13 mouse cellular contexts compared by ENCODE assay signal in genomic region chr10:60289216-60289615, GRCm38 (mm10). TPM values are rescaled to one million over a fixed set of nuclear protein-coding genes. Genes with fewer than 3 reads are reported as not detected.
DNase-seq lines count a peak whose midpoint lies in the region; ATAC-seq and TF ChIP-seq lines count a peak whose summit lies in the region.
"Had no signal": no experiment of that assay in that cellular context is flagged by ENCODE, and none has a peak within 500 bp of the region (broad histone marks: within the 10 kb centered on the region; RNA-seq: fewer than 3 reads in every experiment).

No protein-coding gene starts in this region.

- TF ChIP-seq EP300 in liver, embryonic 14.5 days (IDR thresholded peaks at IDR 0.05; ENCODE audit: low read depth), result no peak

- H3K9ac ChIP-seq in heart, embryonic 16.5 days (ENCODE audit: low read length), result no peak overlapping the region
- no peak overlapping the region for H3K9ac ChIP-seq in liver, embryonic 14.5 days (replicated peaks)
- H3K9ac ChIP-seq in midbrain, embryonic 15.5 days, result no peak overlapping the region
- H3K9ac ChIP-seq: forebrain, postnatal 0 days; limb, embryonic 13.5 days had no signal

- H3K4me3 ChIP-seq in heart, embryonic 16.5 days (ENCODE audit: low read length), result no peak overlapping the region
- no peak overlapping the region for H3K4me3 ChIP-seq in G1E (ENCODE audit: low read depth, low read length)
- H3K4me3 ChIP-seq in liver, embryonic 14.5 days (ENCODE audit: insufficient read depth in 1 of 2, low read depth in 2 of 2, low read length in 2 of 2), result no peak overlapping the region
- H3K4me3 ChIP-seq in midbrain, embryonic 15.5 days, result no peak overlapping the region
- H3K4me3 ChIP-seq: limb, embryonic 13.5 days; myocyte had no signal

- H3K4me1 ChIP-seq in heart, embryonic 16.5 days (ENCODE audit: control insufficient read depth, insufficient read depth, low read length), result peaks cover 47% of the 10 kb centered on the region
- H3K4me1 ChIP-seq in G1E (ENCODE audit: insufficient read depth, low read depth, low read length), result peaks cover 54% of the 10 kb centered on the region
- peaks cover 24 to 40% of the 10 kb centered on the region in 2 experiments for H3K4me1 ChIP-seq in liver, embryonic 14.5 days (replicated peaks; ENCODE audit: control insufficient read depth in 2 of 2, insufficient read depth in 2 of 2, low read length in 1 of 2)
- peaks cover 58% of the 10 kb centered on the region for H3K4me1 ChIP-seq in midbrain, embryonic 15.5 days

- H3K27ac ChIP-seq in heart, embryonic 16.5 days (ENCODE audit: low read length), result 0 out of 2 replicates have a peak overlapping the region, but pooled peaks have one; percentile 13
- H3K27ac ChIP-seq in liver, embryonic 14.5 days, result no peak overlapping the region
- no peak overlapping the region for H3K27ac ChIP-seq in midbrain, embryonic 15.5 days
- H3K27ac ChIP-seq: limb, embryonic 13.5 days had no signal

- intact Hi-C loops in heart, postnatal 25 days (cut with DNase I), result no loop called here
- intact Hi-C loops in left cerebral cortex, postnatal 14 days (cut with DNase I), result no loop called here

- DNase-seq in heart, postnatal 25 days (ENCODE audit: low spot score), result no peak
- DNase-seq in G1E (ENCODE audit: low spot score), result peak; percentile 30
- peak in 2 of 3 experiments; percentile 17 to 22 for DNase-seq in liver, embryonic 14.5 days (ENCODE audit: low read depth in 3 of 3, low spot score in 3 of 3)
- peak; percentile 54 for DNase-seq in naive thymus-derived CD4-positive, alpha-beta T cell, adult 2 months (ENCODE audit: low read depth)
- no peak for DNase-seq in left cerebral cortex, postnatal 14 days (ENCODE audit: low spot score in 2 of 2)
- DNase-seq in left cerebral cortex, adult 8-10 months (ENCODE audit: low spot score in 2 of 2), result no peak
- DNase-seq: forebrain, postnatal 0 days; heart, adult 11 months had no signal

- H3K4me2 ChIP-seq in heart, embryonic 16.5 days (ENCODE audit: low read depth, low read length), result no peak overlapping the region
- no peak overlapping the region; the same call in 1 of the 2 replicates for H3K4me2 ChIP-seq in liver, embryonic 14.5 days (ENCODE audit: low read depth)
- no peak overlapping the region for H3K4me2 ChIP-seq in midbrain, embryonic 15.5 days
- H3K4me2 ChIP-seq: limb, embryonic 13.5 days had no signal

- WGBS in heart, embryonic 16.5 days, result 66% methylated on average over 8 of the region's 8 CpGs
- WGBS in liver, embryonic 14.5 days (ENCODE audit: insufficient replicate concordance), result 22% methylated on average over 8 of the region's 8 CpGs
- 84% methylated on average over 8 of the region's 8 CpGs for WGBS in midbrain, embryonic 15.5 days

- H3K27me3 ChIP-seq in heart, embryonic 16.5 days (ENCODE audit: control insufficient read depth, insufficient read depth, low read length), result no peaks in the 10 kb centered on the region
- H3K27me3 ChIP-seq in G1E (ENCODE audit: insufficient read depth, low read length), result no peaks in the 10 kb centered on the region
- H3K27me3 ChIP-seq in liver, embryonic 14.5 days (ENCODE audit: control insufficient read depth, insufficient read depth, low read length), result no peaks in the 10 kb centered on the region
- H3K27me3 ChIP-seq in midbrain, embryonic 15.5 days (replicated peaks), result no peaks in the 10 kb centered on the region
- H3K27me3 ChIP-seq: limb, embryonic 13.5 days had no signal

- H3K36me3 ChIP-seq in heart, embryonic 16.5 days (ENCODE audit: control insufficient read depth, insufficient read depth), result peaks cover 16% of the 10 kb centered on the region
- peaks cover 63% of the 10 kb centered on the region for H3K36me3 ChIP-seq in G1E (replicated peaks)
- peaks cover 8% of the 10 kb centered on the region for H3K36me3 ChIP-seq in liver, embryonic 14.5 days (replicated peaks; ENCODE audit: control insufficient read depth, insufficient read depth, low read depth)
- H3K36me3 ChIP-seq in midbrain, embryonic 15.5 days (replicated peaks), result peaks cover 6% of the 10 kb centered on the region; the same call in 1 of the 2 replicates

- no peak for ATAC-seq in heart, embryonic 16.5 days (replicated peaks; ENCODE audit: extremely low read depth, insufficient read depth, low FRiP score)
- ATAC-seq in G1E (ENCODE audit: extremely low read depth, insufficient number of reproducible peaks, low FRiP score, poor library complexity, severe bottlenecking), result peak; percentile 52; the same call in 1 of the 2 replicates
- no peak for ATAC-seq in liver, embryonic 14.5 days (ENCODE audit: insufficient read depth)
- ATAC-seq in midbrain, embryonic 15.5 days (replicated peaks), result no peak
- ATAC-seq: forebrain, postnatal 0 days; hindbrain, embryonic 16.5 days had no signal

- TF ChIP-seq CTCF in G1E (IDR thresholded peaks at IDR 0.05; ENCODE audit: low read depth, low read length), result no peak
- TF ChIP-seq CTCF in liver, embryonic 14.5 days (IDR thresholded peaks at IDR 0.05; ENCODE audit: low read depth), result no peak

- H3K9me3 ChIP-seq in heart, embryonic 16.5 days (replicated peaks; ENCODE audit: control insufficient read depth, low read length), result no peaks in the 10 kb centered on the region
- H3K9me3 ChIP-seq in G1E (replicated peaks), result no peaks in the 10 kb centered on the region
- no peaks in the 10 kb centered on the region for H3K9me3 ChIP-seq in liver, embryonic 14.5 days (ENCODE audit: control insufficient read depth, low read length)
- no peaks in the 10 kb centered on the region for H3K9me3 ChIP-seq in midbrain, embryonic 15.5 days
- H3K9me3 ChIP-seq: limb, embryonic 13.5 days had no signal

RNA-seq across cellular contexts. Expression of gene Psap, which starts 11.8 kb away (rescaled TPM):
- polyA plus RNA-seq in heart, embryonic 16.5 days (2015; fragmentation: Nextera tagmentation; extraction: Ambion mirVana), result 130 and 143 TPM in 2 replicates
- total RNA-seq in heart, postnatal 25 days (2021), result 1,000 to 10,000 TPM in 1 of 2 experiments, 100 to 1,000 TPM in 1; 984 to 1,036 TPM
- total RNA-seq in G1E (2014; fragmentation: Nextera tagmentation) (55.7 and 74.8 TPM in 2 replicates), G1E (2017) (100 and 103 TPM in 2 replicates)
- polyA plus RNA-seq in G1E (2012), result 32.9 and 35.8 TPM in 2 replicates
- polyA plus RNA-seq in liver, embryonic 14.5 days (2012; rRNA removed), result 146 and 172 TPM in 2 replicates
- 45.6 and 46.0 TPM in 2 replicates for polyA plus RNA-seq in liver, embryonic 14.5 days (2014; fragmentation: Nextera tagmentation; extraction: Ambion mirVana)
- 169 and 192 TPM in 2 replicates for polyA plus RNA-seq in midbrain, embryonic 15.5 days (2015; fragmentation: Nextera tagmentation; extraction: Ambion mirVana)
- 1,000 to 10,000 TPM; 1,462 to 1,465 TPM for total RNA-seq in left cerebral cortex, postnatal 14 days (2021)
- total RNA-seq in left cerebral cortex, adult 8-10 months (2022), result 1,000 to 10,000 TPM; 1,605 to 1,722 (median 1,654) TPM

RNA-seq across cellular contexts. Expression of gene Vsir, which starts 57.4 kb away (rescaled TPM):
- 3.3 and 4.0 TPM in 2 replicates for polyA plus RNA-seq in heart, embryonic 16.5 days (2015; fragmentation: Nextera tagmentation; extraction: Ambion mirVana)
- total RNA-seq in heart, postnatal 25 days (2021), result 10 to 100 TPM; 20.2 to 23.5 TPM
- total RNA-seq in G1E (2014; fragmentation: Nextera tagmentation) (3.9 TPM in 1 of 2 replicates, not detected in the other), G1E (2017) (0.11 and 0.12 TPM in 2 replicates)
- polyA plus RNA-seq in G1E (2012), result 0.02 and 0.21 TPM in 2 replicates
- 6.9 and 8.8 TPM in 2 replicates for polyA plus RNA-seq in liver, embryonic 14.5 days (2012; rRNA removed)
- 6.2 and 6.6 TPM in 2 replicates for polyA plus RNA-seq in liver, embryonic 14.5 days (2014; fragmentation: Nextera tagmentation; extraction: Ambion mirVana)
- polyA plus RNA-seq in midbrain, embryonic 15.5 days (2015; fragmentation: Nextera tagmentation; extraction: Ambion mirVana), result 2.5 and 3.0 TPM in 2 replicates
- total RNA-seq in left cerebral cortex, postnatal 14 days (2021), result 10 to 100 TPM; 24.9 to 25.8 TPM
- 10 to 100 TPM; 20.2 to 54.7 (median 33.7) TPM for total RNA-seq in left cerebral cortex, adult 8-10 months (2022)

Comparison
In these comparisons a context has a peak if more than half of its experiments do, and no peak if none do; other contexts are left out.
1. DNase-seq: peak in G1E (single experiment), liver, embryonic 14.5 days (2 of 3) and naive thymus-derived CD4-positive, alpha-beta T cell, adult 2 months (single experiment); none in heart, postnatal 25 days (single experiment), left cerebral cortex, postnatal 14 days (0 of 2) and left cerebral cortex, adult 8-10 months (0 of 2).
2. RNA of gene Psap, which starts 11.8 kb away (total RNA-seq): 1,605 to 1,722 TPM in left cerebral cortex, adult 8-10 months, 1,462 to 1,465 TPM in left cerebral cortex, postnatal 14 days and 984 to 1,036 TPM in heart, postnatal 25 days; 55.7 to 103 TPM in G1E; every median in the first group is over 4 times any median in the second.
3. RNA of gene Vsir, which starts 57.4 kb away (total RNA-seq): 20.2 to 54.7 TPM in left cerebral cortex, adult 8-10 months, 24.9 to 25.8 TPM in left cerebral cortex, postnatal 14 days and 20.2 to 23.5 TPM in heart, postnatal 25 days; 0.11 to 3.9 TPM in G1E; every median in the first group is over 4 times any median in the second.